Mouse (Mus musculus): Measurements from ENCODE around the gene Prokr2. TPM values are rescaled to one million over a fixed set of nuclear protein-coding genes. Genes with fewer than 3 reads are reported as not detected.

Gene Prokr2
- polyA plus RNA-seq, 2 experiments = 1.4 to 4.0 TPM

- ATAC-seq (ENCODE audit: low FRiP score, low read depth) = no peak
Observed at GRCm38 (mm10) chr2:132377436-132377835, 7.8 kb downstream of the Prokr2 start.

GRCm38 (mm10) chr2:132375721-132376120 lies 9.5 kb downstream of the Prokr2 start:
- H3K27me3 ChIP-seq (ENCODE audit: control insufficient read depth, insufficient read depth, low read length) = no peaks in the 10 kb centered on the region
- H3K9me3 ChIP-seq (ENCODE audit: control insufficient read depth, low read length) = no peaks in the 10 kb centered on the region
- no peak overlapping the region for H3K9ac ChIP-seq (ENCODE audit: low read depth, low read length, severe bottlenecking)
- DNase-seq (ENCODE audit: low spot score) (no peak), ATAC-seq (ENCODE audit: low FRiP score, low read depth) (no peak)
- no peak for TF ChIP-seq POLR2A (IDR thresholded peaks at IDR 0.05; ENCODE audit: borderline replicate concordance, extremely low read depth, insufficient read depth, insufficient read length)
- no peaks in the 10 kb centered on the region for H3K36me3 ChIP-seq (ENCODE audit: control insufficient read depth, insufficient read depth, low read length)
- 65% methylated on average over 3 of the region's 3 CpGs for WGBS
- H3K4me3 ChIP-seq (replicated peaks; ENCODE audit: low read length) = no peak overlapping the region
- no peak overlapping the region for H3K27ac ChIP-seq (replicated peaks; ENCODE audit: low read depth, low read length)
- H3K4me2 ChIP-seq (replicated peaks; ENCODE audit: low read depth, low read length, severe bottlenecking) = no peak overlapping the region
- H3K4me1 ChIP-seq (ENCODE audit: control insufficient read depth, insufficient read depth, low read length) = no peaks in the 10 kb centered on the region

More at GRCm38 (mm10) chr2:132377436-132377835, 7.8 kb downstream of the Prokr2 start:
- Histone ChIP-seq H3K27ac (replicated peaks; ENCODE audit: low read depth, low read length) (no peak overlapping the region), H3K27me3 (ENCODE audit: control insufficient read depth, insufficient read depth, low read length) (no peaks in the 10 kb centered on the region), H3K4me2 (replicated peaks; ENCODE audit: low read depth, low read length, severe bottlenecking) (no peak overlapping the region), H3K4me1 (ENCODE audit: control insufficient read depth, insufficient read depth, low read length) (no peaks in the 10 kb centered on the region), H3K36me3 (ENCODE audit: control insufficient read depth, insufficient read depth, low read length) (no peaks in the 10 kb centered on the region), H3K9ac (ENCODE audit: low read depth, low read length, severe bottlenecking) (no peak overlapping the region), H3K4me3 (replicated peaks; ENCODE audit: low read length) (no peak overlapping the region), H3K9me3 (ENCODE audit: control insufficient read depth, low read length) (no peaks in the 10 kb centered on the region)
- no peak for DNase-seq (ENCODE audit: low spot score)
- TF ChIP-seq POLR2A (IDR thresholded peaks at IDR 0.05; ENCODE audit: borderline replicate concordance, extremely low read depth, insufficient read depth, insufficient read length) = no peak
- WGBS = 83% methylated on average over 2 of the region's 2 CpGs

- Histone ChIP-seq H3K4me1 (ENCODE audit: control insufficient read depth, insufficient read depth, low read length) (no peaks in the 10 kb centered on the region), H3K36me3 (ENCODE audit: control insufficient read depth, insufficient read depth, low read length) (no peaks in the 10 kb centered on the region), H3K9me3 (ENCODE audit: control insufficient read depth, low read length) (no peaks in the 10 kb centered on the region), H3K27me3 (ENCODE audit: control insufficient read depth, insufficient read depth, low read length) (no peaks in the 10 kb centered on the region), H3K4me3 (replicated peaks; ENCODE audit: low read length) (no peak overlapping the region), H3K9ac (ENCODE audit: low read depth, low read length, severe bottlenecking) (no peak overlapping the region), H3K4me2 (replicated peaks; ENCODE audit: low read depth, low read length, severe bottlenecking) (no peak overlapping the region), H3K27ac (replicated peaks; ENCODE audit: low read depth, low read length) (no peak overlapping the region)
- DNase-seq (ENCODE audit: low spot score) = no peak
- TF ChIP-seq POLR2A (IDR thresholded peaks at IDR 0.05; ENCODE audit: borderline replicate concordance, extremely low read depth, insufficient read depth, insufficient read length) = no peak
- 78% methylated on average over 9 of the region's 9 CpGs for WGBS
- no peak for ATAC-seq (ENCODE audit: low FRiP score, low read depth)
Observed at GRCm38 (mm10) chr2:132375135-132375534, 10.1 kb downstream of the Prokr2 start.

GRCm38 (mm10) chr2:132373748-132374147 lies 11.5 kb downstream of the Prokr2 start:
- Histone ChIP-seq H3K9ac (ENCODE audit: low read depth, low read length, severe bottlenecking) (no peak overlapping the region), H3K4me2 (replicated peaks; ENCODE audit: low read depth, low read length, severe bottlenecking) (no peak overlapping the region), H3K27ac (replicated peaks; ENCODE audit: low read depth, low read length) (no peak overlapping the region), H3K9me3 (ENCODE audit: control insufficient read depth, low read length) (no peaks in the 10 kb centered on the region), H3K4me3 (replicated peaks; ENCODE audit: low read length) (no peak overlapping the region), H3K27me3 (ENCODE audit: control insufficient read depth, insufficient read depth, low read length) (no peaks in the 10 kb centered on the region), H3K4me1 (ENCODE audit: control insufficient read depth, insufficient read depth, low read length) (no peaks in the 10 kb centered on the region), H3K36me3 (ENCODE audit: control insufficient read depth, insufficient read depth, low read length) (no peaks in the 10 kb centered on the region)
- 93% methylated on average over 17 of the region's 17 CpGs for WGBS
- DNase-seq (ENCODE audit: low spot score) (no peak), ATAC-seq (ENCODE audit: low FRiP score, low read depth) (no peak)
- TF ChIP-seq POLR2A (IDR thresholded peaks at IDR 0.05; ENCODE audit: borderline replicate concordance, extremely low read depth, insufficient read depth, insufficient read length) = no peak

GRCm38 (mm10) chr2:132368433-132368832 lies 16.8 kb downstream of the Prokr2 start:
- H3K9me3 ChIP-seq (ENCODE audit: control insufficient read depth, low read length) = no peaks in the 10 kb centered on the region
- no peak overlapping the region for H3K4me3 ChIP-seq (replicated peaks; ENCODE audit: low read length)
- DNase-seq (ENCODE audit: low spot score) (no peak), ATAC-seq (ENCODE audit: low FRiP score, low read depth) (no peak)
- H3K9ac ChIP-seq (ENCODE audit: low read depth, low read length, severe bottlenecking) = no peak overlapping the region
- H3K27me3 ChIP-seq (ENCODE audit: control insufficient read depth, insufficient read depth, low read length) = no peaks in the 10 kb centered on the region
- TF ChIP-seq POLR2A (IDR thresholded peaks at IDR 0.05; ENCODE audit: borderline replicate concordance, extremely low read depth, insufficient read depth, insufficient read length) = no peak
- WGBS = 84% methylated on average over 3 of the region's 3 CpGs
- H3K36me3 ChIP-seq (ENCODE audit: control insufficient read depth, insufficient read depth, low read length) = no peaks in the 10 kb centered on the region
- H3K27ac ChIP-seq (replicated peaks; ENCODE audit: low read depth, low read length) = no peak overlapping the region
- no peak overlapping the region for H3K4me2 ChIP-seq (replicated peaks; ENCODE audit: low read depth, low read length, severe bottlenecking)
- no peaks in the 10 kb centered on the region for H3K4me1 ChIP-seq (ENCODE audit: control insufficient read depth, insufficient read depth, low read length)

GRCm38 (mm10) chr2:132343846-132344245 lies 41.4 kb downstream of the Prokr2 start:
- 82% methylated on average over 11 of the region's 11 CpGs for WGBS
- no peak for ATAC-seq (ENCODE audit: low FRiP score, low read depth)
- Histone ChIP-seq H3K27ac (replicated peaks; ENCODE audit: low read depth, low read length) (no peak overlapping the region), H3K4me1 (ENCODE audit: control insufficient read depth, insufficient read depth, low read length) (no peaks in the 10 kb centered on the region), H3K9ac (ENCODE audit: low read depth, low read length, severe bottlenecking) (no peak overlapping the region), H3K27me3 (ENCODE audit: control insufficient read depth, insufficient read depth, low read length) (no peaks in the 10 kb centered on the region), H3K9me3 (ENCODE audit: control insufficient read depth, low read length) (no peaks in the 10 kb centered on the region), H3K4me2 (replicated peaks; ENCODE audit: low read depth, low read length, severe bottlenecking) (no peak overlapping the region), H3K4me3 (replicated peaks; ENCODE audit: low read length) (no peak overlapping the region), H3K36me3 (ENCODE audit: control insufficient read depth, insufficient read depth, low read length) (no peaks in the 10 kb centered on the region)
- TF ChIP-seq POLR2A (IDR thresholded peaks at IDR 0.05; ENCODE audit: borderline replicate concordance, extremely low read depth, insufficient read depth, insufficient read length) = no peak
- no peak for DNase-seq (ENCODE audit: low spot score)

Measured in limb, embryonic 14.5 days (tissue).